Mouse (Mus musculus) heart, postnatal 36 days (tissue): ENCODE measurements at regions not wholly inside any gene's neighbourhood (a gene's known extent, or its start where the extent isn't known, plus 50 kb on each side); places are given as distances from the start of the nearest gene placed in this dataset.
"Not testable (repeated sequence)": the region's sequence is repeated elsewhere in the genome, so short reads cannot be mapped to it uniquely, and the experiment has no call there.

Experiments used
- DNase-seq, 2 experiments: peaks; one replicate each; pipeline ENCODE4 v3.0.0; 2021 to 2022
- intact Hi-C: fragments of 180-260 bp; cut with DNase I; formaldehyde crosslinking; loops from one replicate; pipeline ENCODE4 v1.15.1; 2025

GRCm38 (mm10) chr2:67107274-67107673 is 306.3 kb upstream of the Gm21830 start:
- intact Hi-C loops: no loop called here
- DNase-seq: no peak

GRCm38 (mm10) chr2:67089418-67089817 is 304.7 kb upstream of the Scn7a start:
- DNase-seq: peak in 1 of 2 experiments; percentile 4
- intact Hi-C loops: not testable (repeated sequence)

DNA sequence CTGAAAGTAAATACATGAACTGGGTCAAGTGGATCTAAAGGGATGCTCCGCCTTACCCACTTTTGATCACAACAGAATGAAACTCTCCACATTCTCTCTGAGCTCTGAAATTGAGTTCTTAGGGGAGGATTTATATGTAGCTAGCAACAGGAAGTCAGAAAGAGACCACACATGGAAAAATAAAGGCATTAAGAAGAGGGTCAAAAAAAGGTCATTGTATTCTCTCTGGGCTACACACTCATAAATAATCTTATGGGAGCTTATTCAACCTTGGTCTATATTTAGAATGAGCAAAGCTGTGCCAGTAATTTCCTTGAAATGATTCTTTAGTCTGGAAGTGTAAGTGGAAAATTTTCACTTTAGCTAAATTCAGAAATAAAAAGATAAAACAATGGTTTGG is 284.2 kb upstream of the Scn7a start:
- intact Hi-C loops: no loop called here

More for the DNA sequence above, 284.2 kb upstream of the Scn7a start:
- no peak for DNase-seq
